In the genomic region with DNA sequence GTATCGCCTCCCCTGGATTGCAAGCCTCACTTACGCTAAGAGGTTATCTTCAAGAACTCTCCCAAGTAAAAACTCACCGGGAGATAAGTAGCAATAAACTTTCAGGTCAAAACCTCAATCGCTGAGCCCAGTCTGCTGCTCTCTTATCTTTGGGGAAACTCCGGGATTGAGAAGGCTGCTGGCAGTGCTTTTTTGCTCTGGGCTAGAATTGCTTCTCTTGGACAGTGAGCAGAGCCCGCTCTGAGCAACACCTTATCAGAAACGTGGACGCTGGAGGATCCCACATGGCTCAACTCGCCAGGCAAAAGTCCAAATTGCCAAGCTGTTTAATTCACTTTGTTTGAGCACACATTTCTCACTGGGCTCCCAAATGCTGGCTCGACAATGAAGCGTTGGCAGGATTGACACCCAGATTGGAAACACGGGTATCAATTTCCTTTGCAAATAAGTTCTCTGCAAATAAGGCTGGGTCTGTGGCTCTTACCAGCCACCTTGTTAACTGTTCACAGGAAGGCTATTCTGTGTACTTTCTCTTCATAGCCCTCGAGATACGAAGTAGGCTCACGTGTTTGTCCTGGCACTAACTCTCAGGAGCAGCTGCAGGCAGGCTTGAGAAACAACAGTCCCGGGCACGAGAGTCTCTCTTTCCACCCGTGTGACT, we compare ENCODE assay signal across 11 mouse cellular contexts.
DNase-seq lines count a peak whose midpoint lies in the region; ATAC-seq and TF ChIP-seq lines count a peak whose summit lies in the region.
"Had no signal": no experiment of that assay in that cellular context is flagged by ENCODE, and none has a peak within 500 bp of the region (broad histone marks: within the 10 kb centered on the region; RNA-seq: fewer than 3 reads in every experiment).

No protein-coding gene starts in this region.

- no peaks in the 10 kb centered on the region for H3K36me3 ChIP-seq in forebrain, embryonic 13.5 days (ENCODE audit: poor library complexity, severe bottlenecking)
- H3K36me3 ChIP-seq in forebrain, embryonic 10.5 days (replicated peaks) = no peaks in the 10 kb centered on the region
- no peaks in the 10 kb centered on the region for H3K36me3 ChIP-seq in embryonic facial prominence, embryonic 14.5 days (ENCODE audit: control insufficient read depth, insufficient read depth, low read length)
- no peaks in the 10 kb centered on the region for H3K36me3 ChIP-seq in intestine, postnatal 0 days (ENCODE audit: control insufficient read depth, insufficient read depth)
- H3K36me3 ChIP-seq in kidney, adult 2 months (ENCODE audit: control insufficient read depth, insufficient read depth, low read length) = no peaks in the 10 kb centered on the region
- H3K36me3 ChIP-seq: midbrain, embryonic 10.5 days had no signal

- TF ChIP-seq CTCF in intestine, postnatal 0 days (IDR thresholded peaks at IDR 0.05; ENCODE audit: low read depth) = no peak
- TF ChIP-seq CTCF in kidney, adult 2 months (conservative IDR thresholded peaks at IDR 0.05; ENCODE audit: insufficient read depth, insufficient read length, low read depth, low read length) = no peak

- no peak overlapping the region for H3K9ac ChIP-seq in forebrain, embryonic 13.5 days
- H3K9ac ChIP-seq in embryonic facial prominence, embryonic 14.5 days (ENCODE audit: low read depth, low read length) = no peak overlapping the region
- no peak overlapping the region for H3K9ac ChIP-seq in intestine, postnatal 0 days (ENCODE audit: low read depth, low read length)

- H3K9me3 ChIP-seq in forebrain, embryonic 13.5 days (replicated peaks) = no peaks in the 10 kb centered on the region
- H3K9me3 ChIP-seq in forebrain, embryonic 10.5 days = no peaks in the 10 kb centered on the region
- H3K9me3 ChIP-seq in embryonic facial prominence, embryonic 14.5 days (ENCODE audit: control insufficient read depth, low read length) = no peaks in the 10 kb centered on the region
- no peaks in the 10 kb centered on the region for H3K9me3 ChIP-seq in intestine, postnatal 0 days (ENCODE audit: control insufficient read depth)
- H3K9me3 ChIP-seq: midbrain, embryonic 10.5 days had no signal

- H3K27ac ChIP-seq in forebrain, embryonic 13.5 days = no peak overlapping the region
- H3K27ac ChIP-seq in forebrain, embryonic 10.5 days = no peak overlapping the region
- 0 out of 2 replicates have a peak overlapping the region, but pooled peaks have one; percentile 11 for H3K27ac ChIP-seq in embryonic facial prominence, embryonic 14.5 days (replicated peaks; ENCODE audit: low read depth, low read length)
- H3K27ac ChIP-seq in intestine, postnatal 0 days (ENCODE audit: low read depth, low read length) = no peak overlapping the region
- H3K27ac ChIP-seq in kidney, adult 2 months (ENCODE audit: insufficient read depth, low read depth, low read length) = no peak overlapping the region
- H3K27ac ChIP-seq: midbrain, embryonic 10.5 days had no signal

- TF ChIP-seq POLR2A in kidney, adult 2 months (IDR thresholded peaks at IDR 0.05; ENCODE audit: low read depth, low read length) = no peak

- 70% methylated on average over 18 of the region's 18 CpGs for WGBS in forebrain, embryonic 13.5 days
- WGBS in forebrain, embryonic 10.5 days = 83% methylated on average over 18 of the region's 18 CpGs
- 41% methylated on average over 18 of the region's 18 CpGs for WGBS in embryonic facial prominence, embryonic 14.5 days
- 20% methylated on average over 18 of the region's 18 CpGs for WGBS in intestine, postnatal 0 days
- 49% methylated on average over 18 of the region's 18 CpGs for whole genome bisulfite sequencing in kidney, adult 2 months

- peak; percentile 70; the same call in 1 of the 2 replicates for ATAC-seq in forebrain, embryonic 13.5 days
- no peak; the same call in 1 of the 2 replicates for ATAC-seq in embryonic facial prominence, embryonic 14.5 days (ENCODE audit: low read depth)
- peak; percentile 58 for ATAC-seq in intestine, postnatal 0 days

- H3K27me3 ChIP-seq in forebrain, embryonic 13.5 days = no peaks in the 10 kb centered on the region
- no peaks in the 10 kb centered on the region for H3K27me3 ChIP-seq in forebrain, embryonic 10.5 days (ENCODE audit: poor library complexity, severe bottlenecking)
- no peaks in the 10 kb centered on the region for H3K27me3 ChIP-seq in embryonic facial prominence, embryonic 14.5 days (replicated peaks; ENCODE audit: control insufficient read depth, insufficient read depth, low read length)
- H3K27me3 ChIP-seq in intestine, postnatal 0 days (replicated peaks; ENCODE audit: control insufficient read depth, insufficient read depth, low read length) = 0 out of 2 replicates have a peak, but pooled peaks cover 4% of the 10 kb centered on the region
- no peaks in the 10 kb centered on the region for H3K27me3 ChIP-seq in kidney, adult 2 months (replicated peaks; ENCODE audit: control insufficient read depth, insufficient read depth, low read length)

- no peak for DNase-seq in forebrain, embryonic 10.5 days (ENCODE audit: extremely low spot score, low spot score)
- peak; percentile 54 for DNase-seq in embryonic facial prominence, embryonic 14.5 days (ENCODE audit: low spot score)
- peak; percentile 42 for DNase-seq in lung, postnatal 10 days
- no peak for DNase-seq in adrenal gland, postnatal 4 days (ENCODE audit: low spot score in 2 of 2)
- no peak for DNase-seq in left cerebral cortex, adult 18-20 months (ENCODE audit: low spot score in 2 of 2)
- no peak for DNase-seq in kidney, adult 2 months
- DNase-seq: adrenal gland, postnatal 25 days; spleen, adult 18-20 months had no signal

- 0 out of 2 replicates have a peak, but pooled peaks cover 9% of the 10 kb centered on the region for H3K4me1 ChIP-seq in forebrain, embryonic 13.5 days
- H3K4me1 ChIP-seq in forebrain, embryonic 10.5 days = no peaks in the 10 kb centered on the region
- peaks cover 19% of the 10 kb centered on the region; the same call in 1 of the 2 replicates for H3K4me1 ChIP-seq in embryonic facial prominence, embryonic 14.5 days (ENCODE audit: control insufficient read depth, insufficient read depth, low read length)
- H3K4me1 ChIP-seq in intestine, postnatal 0 days (replicated peaks; ENCODE audit: control insufficient read depth, insufficient read depth, low read length) = no peaks in the 10 kb centered on the region
- H3K4me1 ChIP-seq in kidney, adult 2 months (ENCODE audit: control insufficient read depth, insufficient read depth, low read length) = no peaks in the 10 kb centered on the region

- no peak overlapping the region for H3K4me3 ChIP-seq in forebrain, embryonic 13.5 days
- no peak overlapping the region for H3K4me3 ChIP-seq in forebrain, embryonic 10.5 days
- H3K4me3 ChIP-seq in embryonic facial prominence, embryonic 14.5 days (ENCODE audit: low read depth, low read length) = no peak overlapping the region
- H3K4me3 ChIP-seq in intestine, postnatal 0 days (ENCODE audit: low read depth, low read length) = no peak overlapping the region
- H3K4me3 ChIP-seq in kidney, adult 2 months (ENCODE audit: insufficient read depth, low read depth, low read length) = no peak overlapping the region
- H3K4me3 ChIP-seq: midbrain, embryonic 10.5 days had no signal

- H3K4me2 ChIP-seq in forebrain, embryonic 13.5 days = no peak overlapping the region
- peak overlapping the region; percentile 21; the same call in 1 of the 2 replicates for H3K4me2 ChIP-seq in embryonic facial prominence, embryonic 14.5 days (ENCODE audit: low read depth, low read length)
- peak overlapping the region; percentile 22 for H3K4me2 ChIP-seq in intestine, postnatal 0 days (replicated peaks; ENCODE audit: low read depth)

Comparison
In these comparisons a context has a peak if more than half of its experiments do, and no peak if none do; other contexts are left out.
1. DNase-seq: peak in embryonic facial prominence, embryonic 14.5 days (single experiment) and lung, postnatal 10 days (single experiment); none in forebrain, embryonic 10.5 days (single experiment), adrenal gland, postnatal 4 days (0 of 2), left cerebral cortex, adult 18-20 months (0 of 2) and kidney, adult 2 months (single experiment).